Mouse (Mus musculus) limb, embryonic 13.5 days (tissue): ENCODE data around the gene Znhit3. TPM values are rescaled to one million over a fixed set of nuclear protein-coding genes. Genes with fewer than 3 reads are reported as not detected.

ENCODE experiments used
- ATAC-seq: fragments of 200-750 bp; cut with Nextera tagmentation; 2 replicates; pipeline ENCODE4 v1.8.0; 2017; ENCODE audit warnings: low read depth, moderate number of reproducible peaks, moderate TSS enrichment; ENCODE audit not compliant: low FRiP score
- H3K27ac ChIP-seq: fragments of 300-500 bp; sonication (generic); 2 replicates; pipeline ENCODE4 v1.5.1; 2015; ENCODE audit warnings: inconsistent platforms, mild to moderate bottlenecking, moderate library complexity
- H3K27me3 ChIP-seq: fragments of 300-500 bp; sonication (generic); 2 replicates; pipeline ENCODE4 v1.6.1; 2015; ENCODE audit warnings: mild to moderate bottlenecking, inconsistent platforms
- H3K36me3 ChIP-seq: fragments of 300-500 bp; sonication (generic); 2 replicates; pipeline ENCODE4 v1.6.1; 2015; ENCODE audit warnings: inconsistent platforms, mild to moderate bottlenecking, moderate library complexity
- H3K4me1 ChIP-seq: fragments of 300-500 bp; sonication (generic); 2 replicates; pipeline ENCODE4 v1.6.1; 2015; ENCODE audit warnings: inconsistent platforms
- H3K4me2 ChIP-seq: fragments of 300-500 bp; sonication (generic); replicated peaks from 2 replicates; pipeline ENCODE4 v1.6.1; 2015; ENCODE audit warnings: inconsistent platforms, mild to moderate bottlenecking, moderate library complexity
- H3K4me3 ChIP-seq: fragments of 300-500 bp; sonication (generic); 2 replicates; pipeline ENCODE4 v1.5.1; 2015; ENCODE audit warnings: moderate library complexity, mild to moderate bottlenecking, inconsistent platforms
- H3K9ac ChIP-seq: fragments of 300-500 bp; sonication (generic); 2 replicates; pipeline ENCODE4 v1.6.1; 2015; ENCODE audit warnings: mild to moderate bottlenecking, inconsistent platforms
- H3K9me3 ChIP-seq: fragments of 300-500 bp; sonication (generic); 2 replicates; pipeline ENCODE4 v1.6.1; 2016; ENCODE audit warnings: inconsistent platforms
- WGBS: fragments of 180-500 bp; shearing (Covaris S2); methylation state at CpG from one replicate; pipeline ENCODE4 v1.1.7; 2015; 5-methylcytosine and 5-hydroxymethylcytosine counted together
- polyA plus RNA-seq: library from polyadenylated mRNA; unstranded; fragments of >200 nt; fragmentation: Nextera tagmentation; extraction: Ambion mirVana; gene quantifications from 2 replicates; pipeline ENCODE4 v1.2.1, GENCODE M21; 2015

Znhit3 gene
- 61.8 and 68.3 TPM in 2 replicates for polyA plus RNA-seq

- H3K36me3 ChIP-seq, result peaks cover 25% of the 10 kb centered on the region
- WGBS, result 4% methylated on average over 34 of the region's 34 CpGs
- H3K9ac ChIP-seq, result peak within 1 kb of the TSS; percentile 93
- peak within 1 kb of the TSS; percentile 28; the same call in 1 of the 2 replicates for H3K27ac ChIP-seq
- H3K27me3 ChIP-seq, result no peaks in the 10 kb centered on the region
- ATAC-seq, result peak; percentile 92
- no peaks in the 10 kb centered on the region for H3K9me3 ChIP-seq
- H3K4me1 ChIP-seq, result peaks cover 22% of the 10 kb centered on the region
- H3K4me3 ChIP-seq, result peak within 1 kb of the TSS; percentile 95
- H3K4me2 ChIP-seq, result peak within 1 kb of the TSS; percentile 75
Measured at GRCm38 (mm10) chr11:84916053-84916702, at the start of gene Znhit3. Znhit3 (minus strand) TSS chr11:84916366.

GRCm38 (mm10) chr11:84963556-84963955 is 47.4 kb upstream of the Znhit3 start:
- Histone ChIP-seq H3K4me1 (peaks cover 12% of the 10 kb centered on the region), H3K36me3 (no peaks in the 10 kb centered on the region), H3K4me2 (no peak overlapping the region), H3K9ac (no peak overlapping the region), H3K4me3 (no peak overlapping the region), H3K9me3 (no peaks in the 10 kb centered on the region), H3K27ac (no peak overlapping the region), H3K27me3 (peaks cover 18% of the 10 kb centered on the region)
- ATAC-seq, result no peak
- WGBS, result 73% methylated on average over 3 of the region's 3 CpGs

- H3K27me3 ChIP-seq, result peaks cover 29% of the 10 kb centered on the region
- no peak overlapping the region for H3K4me3 ChIP-seq
- H3K36me3 ChIP-seq, result no peaks in the 10 kb centered on the region
- no peak overlapping the region for H3K27ac ChIP-seq
- 94% methylated on average over 4 of the region's 4 CpGs for WGBS
- H3K9me3 ChIP-seq, result no peaks in the 10 kb centered on the region
- H3K9ac ChIP-seq, result no peak overlapping the region
- H3K4me2 ChIP-seq, result no peak overlapping the region
- ATAC-seq, result no peak
- peaks cover 21% of the 10 kb centered on the region for H3K4me1 ChIP-seq
Measured at GRCm38 (mm10) chr11:84962536-84962935, 46.4 kb upstream of the Znhit3 start.

- no peak overlapping the region for H3K9ac ChIP-seq
- WGBS, result 91% methylated on average over 4 of the region's 4 CpGs
- ATAC-seq, result no peak
- H3K27ac ChIP-seq, result no peak overlapping the region
- H3K27me3 ChIP-seq, result peaks cover 38% of the 10 kb centered on the region
- no peak overlapping the region for H3K4me3 ChIP-seq
- no peaks in the 10 kb centered on the region for H3K36me3 ChIP-seq
- H3K9me3 ChIP-seq, result no peaks in the 10 kb centered on the region
- H3K4me2 ChIP-seq, result no peak overlapping the region
- H3K4me1 ChIP-seq, result peaks cover 20% of the 10 kb centered on the region
Measured at GRCm38 (mm10) chr11:84961571-84961970, 45.4 kb upstream of the Znhit3 start.

- ATAC-seq, result no peak
- WGBS, result 81% methylated on average over 6 of the region's 6 CpGs
- Histone ChIP-seq H3K4me2 (no peak overlapping the region), H3K27me3 (peaks cover 46% of the 10 kb centered on the region), H3K4me1 (peaks cover 20% of the 10 kb centered on the region), H3K9me3 (no peaks in the 10 kb centered on the region), H3K9ac (no peak overlapping the region), H3K36me3 (no peaks in the 10 kb centered on the region), H3K4me3 (no peak overlapping the region), H3K27ac (no peak overlapping the region)
Measured at GRCm38 (mm10) chr11:84960780-84961179, 44.6 kb upstream of the Znhit3 start.

- Histone ChIP-seq H3K9me3 (no peaks in the 10 kb centered on the region), H3K9ac (no peak overlapping the region), H3K4me1 (peaks cover 20% of the 10 kb centered on the region), H3K36me3 (no peaks in the 10 kb centered on the region), H3K27ac (no peak overlapping the region), H3K4me2 (no peak overlapping the region), H3K27me3 (peaks cover 49% of the 10 kb centered on the region), H3K4me3 (no peak overlapping the region)
- ATAC-seq, result no peak
- WGBS, result 34% methylated on average over 3 of the region's 3 CpGs
Measured at GRCm38 (mm10) chr11:84960291-84960690, 44.1 kb upstream of the Znhit3 start.

- Histone ChIP-seq H3K27me3 (peaks cover 54% of the 10 kb centered on the region), H3K4me2 (no peak overlapping the region), H3K4me1 (peaks cover 20% of the 10 kb centered on the region), H3K9me3 (no peaks in the 10 kb centered on the region), H3K4me3 (no peak overlapping the region), H3K27ac (no peak overlapping the region), H3K9ac (no peak overlapping the region), H3K36me3 (no peaks in the 10 kb centered on the region)
- 5% methylated on average over 9 of the region's 9 CpGs for WGBS
- no peak for ATAC-seq
Measured at GRCm38 (mm10) chr11:84959701-84960181, 43.6 kb upstream of the Znhit3 start.

GRCm38 (mm10) chr11:84959181-84959580 is 43.0 kb upstream of the Znhit3 start:
- Histone ChIP-seq H3K27ac (no peak overlapping the region), H3K4me1 (peaks cover 20% of the 10 kb centered on the region), H3K9me3 (no peaks in the 10 kb centered on the region), H3K9ac (no peak overlapping the region), H3K27me3 (peaks cover 54% of the 10 kb centered on the region), H3K4me3 (no peak overlapping the region), H3K36me3 (no peaks in the 10 kb centered on the region), H3K4me2 (no peak overlapping the region)
- WGBS, result 34% methylated on average over 5 of the region's 5 CpGs
- ATAC-seq, result no peak

- H3K4me3 ChIP-seq, result peak overlapping the region; percentile 33
Measured at GRCm38 (mm10) chr11:84958271-84958630, 42.1 kb upstream of the Znhit3 start.

GRCm38 (mm10) chr11:84957591-84958270 is 41.6 kb upstream of the Znhit3 start, which contains the start of gene Car4:
Car4 (plus strand) TSS chr11:84957786.
- ATAC-seq, result no peak
- H3K27me3 ChIP-seq, result peaks cover 54% of the 10 kb centered on the region
- under 1% methylated on average over 49 of the region's 49 CpGs for WGBS
- peak within 1 kb of the TSS; percentile 59 for H3K4me2 ChIP-seq
- H3K9me3 ChIP-seq, result no peaks in the 10 kb centered on the region
- no peaks in the 10 kb centered on the region for H3K36me3 ChIP-seq
- H3K9ac ChIP-seq, result 0 out of 2 replicates have a peak within 1 kb of the TSS, but pooled peaks have one; percentile 19
- no peak within 1 kb of the TSS for H3K27ac ChIP-seq
- H3K4me3 ChIP-seq, result peak within 1 kb of the TSS; percentile 33
- H3K4me1 ChIP-seq, result peaks cover 20% of the 10 kb centered on the region

More at GRCm38 (mm10) chr11:84958271-84958630, 42.1 kb upstream of the Znhit3 start:
- Histone ChIP-seq H3K4me2 (peak overlapping the region; percentile 59), H3K9ac (no peak overlapping the region), H3K36me3 (no peaks in the 10 kb centered on the region), H3K9me3 (no peaks in the 10 kb centered on the region), H3K4me1 (peaks cover 20% of the 10 kb centered on the region), H3K27me3 (peaks cover 54% of the 10 kb centered on the region), H3K27ac (no peak overlapping the region)
- 3% methylated on average over 11 of the region's 11 CpGs for WGBS
- no peak for ATAC-seq

- Histone ChIP-seq H3K36me3 (no peaks in the 10 kb centered on the region), H3K4me3 (peak overlapping the region; percentile 33), H3K4me2 (peak overlapping the region; percentile 59), H3K9ac (no peak overlapping the region), H3K9me3 (no peaks in the 10 kb centered on the region), H3K27ac (no peak overlapping the region), H3K4me1 (peaks cover 20% of the 10 kb centered on the region), H3K27me3 (peaks cover 54% of the 10 kb centered on the region)
- WGBS, result 6% methylated on average over 15 of the region's 15 CpGs
- no peak for ATAC-seq
Measured at GRCm38 (mm10) chr11:84957171-84957570, 41.0 kb upstream of the Znhit3 start.

- H3K9ac ChIP-seq, result no peak overlapping the region
- no peaks in the 10 kb centered on the region for H3K9me3 ChIP-seq
- no peak for ATAC-seq
- WGBS, result 28% methylated on average over 5 of the region's 5 CpGs
- H3K4me2 ChIP-seq, result no peak overlapping the region
- peaks cover 54% of the 10 kb centered on the region for H3K27me3 ChIP-seq
- peaks cover 20% of the 10 kb centered on the region for H3K4me1 ChIP-seq
- no peaks in the 10 kb centered on the region for H3K36me3 ChIP-seq
- H3K27ac ChIP-seq, result no peak overlapping the region
- H3K4me3 ChIP-seq, result no peak overlapping the region
Measured at GRCm38 (mm10) chr11:84956400-84956799, 40.2 kb upstream of the Znhit3 start.
